Mouse (Mus musculus) forebrain, embryonic 10.5 days (tissue): ENCODE measurements at regions not wholly inside any gene's neighbourhood (a gene's known extent, or its start where the extent isn't known, plus 50 kb on each side); places are given as distances from the start of the nearest gene placed in this dataset.

ENCODE experiments used
- DNase-seq: peaks from one replicate; pipeline ENCODE4 v3.0.0-alpha.2; 2017; ENCODE audit warnings: low spot score; ENCODE audit errors: extremely low spot score
- H3K27ac ChIP-seq: fragments of 300-500 bp; sonication (generic); 2 replicates; pipeline ENCODE4 v1.5.1; 2016; ENCODE audit warnings: mild to moderate bottlenecking
- H3K27me3 ChIP-seq: fragments of 300-500 bp; sonication (generic); 2 replicates; pipeline ENCODE4 v1.6.1; 2016; ENCODE audit warnings: mild to moderate bottlenecking; ENCODE audit not compliant: poor library complexity, severe bottlenecking
- H3K36me3 ChIP-seq: fragments of 300-500 bp; sonication (generic); replicated peaks from 2 replicates; pipeline ENCODE4 v1.6.1; 2016; ENCODE audit warnings: mild to moderate bottlenecking, moderate library complexity
- H3K4me1 ChIP-seq: fragments of 300-500 bp; sonication (generic); 2 replicates; pipeline ENCODE4 v1.6.1; 2016
- H3K4me3 ChIP-seq: fragments of 300-500 bp; sonication (generic); 2 replicates; pipeline ENCODE4 v1.5.1; 2016; ENCODE audit warnings: mild to moderate bottlenecking, moderate library complexity
- H3K9me3 ChIP-seq: fragments of 300-500 bp; sonication (generic); 2 replicates; pipeline ENCODE4 v1.6.1; 2016; ENCODE audit warnings: mild to moderate bottlenecking, moderate library complexity
- WGBS: fragments of 180-500 bp; shearing (Covaris S2); methylation state at CpG from one replicate; pipeline ENCODE4 v1.1.7; 2016; 5-methylcytosine and 5-hydroxymethylcytosine counted together

GRCm38 (mm10) chr9:27453476-27453875 is 56.9 kb downstream of the Spata19 start:
- H3K4me3 ChIP-seq: no peak overlapping the region
- H3K27me3 ChIP-seq: no peaks in the 10 kb centered on the region
- DNase-seq: no peak
- peaks cover 23% of the 10 kb centered on the region for H3K4me1 ChIP-seq
- H3K27ac ChIP-seq: no peak overlapping the region
- no peaks in the 10 kb centered on the region for H3K36me3 ChIP-seq
- WGBS: 89% methylated on average over 2 of the region's 2 CpGs
- no peaks in the 10 kb centered on the region for H3K9me3 ChIP-seq

- 80% methylated on average over 10 of the region's 10 CpGs for WGBS
- H3K4me1 ChIP-seq: peaks cover 26% of the 10 kb centered on the region
- no peak for DNase-seq
- H3K36me3 ChIP-seq: no peaks in the 10 kb centered on the region
- no peak overlapping the region for H3K27ac ChIP-seq
- no peaks in the 10 kb centered on the region for H3K27me3 ChIP-seq
- no peaks in the 10 kb centered on the region for H3K9me3 ChIP-seq
- H3K4me3 ChIP-seq: no peak overlapping the region
Measured at GRCm38 (mm10) chr9:27453924-27454652, 57.5 kb downstream of the Spata19 start.

GRCm38 (mm10) chr9:27458335-27459040 is 61.9 kb downstream of the Spata19 start:
- 60% methylated on average over 3 of the region's 3 CpGs for WGBS
- DNase-seq: no peak
- Histone ChIP-seq H3K27me3 (no peaks in the 10 kb centered on the region), H3K4me3 (no peak overlapping the region), H3K36me3 (no peaks in the 10 kb centered on the region), H3K4me1 (peaks cover 16% of the 10 kb centered on the region), H3K9me3 (no peaks in the 10 kb centered on the region), H3K27ac (no peak overlapping the region)

- no peak for DNase-seq
- Histone ChIP-seq H3K27me3 (no peaks in the 10 kb centered on the region), H3K4me3 (no peak overlapping the region), H3K9me3 (no peaks in the 10 kb centered on the region), H3K27ac (no peak overlapping the region), H3K4me1 (peaks cover 13% of the 10 kb centered on the region), H3K36me3 (no peaks in the 10 kb centered on the region)
- 49% methylated on average over 8 of the region's 8 CpGs for WGBS
Measured at GRCm38 (mm10) chr9:27461029-27461428, 64.4 kb downstream of the Spata19 start.

- Histone ChIP-seq H3K27ac (no peak overlapping the region), H3K4me3 (no peak overlapping the region), H3K4me1 (peaks cover 6% of the 10 kb centered on the region), H3K9me3 (no peaks in the 10 kb centered on the region), H3K36me3 (no peaks in the 10 kb centered on the region), H3K27me3 (no peaks in the 10 kb centered on the region)
- 85% methylated on average over 1 of the region's 1 CpGs for WGBS
- DNase-seq: no peak
Measured at GRCm38 (mm10) chr9:27464006-27464405, 67.4 kb downstream of the Spata19 start.

GRCm38 (mm10) chr9:27475468-27475867 is 78.9 kb downstream of the Spata19 start:
- DNase-seq: no peak
- H3K4me3 ChIP-seq: no peak overlapping the region
- no peaks in the 10 kb centered on the region for H3K36me3 ChIP-seq
- H3K27me3 ChIP-seq: no peaks in the 10 kb centered on the region
- 90% methylated on average over 10 of the region's 10 CpGs for WGBS
- no peaks in the 10 kb centered on the region for H3K9me3 ChIP-seq
- no peaks in the 10 kb centered on the region for H3K4me1 ChIP-seq
- H3K27ac ChIP-seq: no peak overlapping the region

- Histone ChIP-seq H3K36me3 (no peaks in the 10 kb centered on the region), H3K4me1 (no peaks in the 10 kb centered on the region), H3K27ac (no peak overlapping the region), H3K4me3 (no peak overlapping the region), H3K9me3 (no peaks in the 10 kb centered on the region), H3K27me3 (no peaks in the 10 kb centered on the region)
- DNase-seq: no peak
- WGBS: 86% methylated on average over 5 of the region's 5 CpGs
Measured at GRCm38 (mm10) chr9:27476636-27477035, 80.0 kb downstream of the Spata19 start.

- H3K9me3 ChIP-seq: no peaks in the 10 kb centered on the region
- 69% methylated on average over 4 of the region's 4 CpGs for WGBS
Measured at GRCm38 (mm10) chr9:27477079-27477687, 80.6 kb downstream of the Spata19 start.

GRCm38 (mm10) chr9:27478346-27478745 is 81.7 kb downstream of the Spata19 start:
- H3K4me3 ChIP-seq: no peak overlapping the region
- DNase-seq: no peak
- no peaks in the 10 kb centered on the region for H3K4me1 ChIP-seq
- no peaks in the 10 kb centered on the region for H3K36me3 ChIP-seq
- H3K27me3 ChIP-seq: no peaks in the 10 kb centered on the region
- no peak overlapping the region for H3K27ac ChIP-seq
- H3K9me3 ChIP-seq: no peaks in the 10 kb centered on the region
- WGBS: 99% methylated on average over 3 of the region's 3 CpGs

More at GRCm38 (mm10) chr9:27477079-27477687, 80.6 kb downstream of the Spata19 start:
- Histone ChIP-seq H3K27ac (no peak overlapping the region), H3K36me3 (no peaks in the 10 kb centered on the region), H3K4me1 (no peaks in the 10 kb centered on the region), H3K4me3 (no peak overlapping the region), H3K27me3 (no peaks in the 10 kb centered on the region)
- no peak for DNase-seq

- 0 out of 2 replicates have a peak, but pooled peaks cover 2% of the 10 kb centered on the region for H3K9me3 ChIP-seq
- no peak for DNase-seq
- H3K27ac ChIP-seq: no peak overlapping the region
- peaks cover 4% of the 10 kb centered on the region; the same call in 1 of the 2 replicates for H3K4me1 ChIP-seq
- no peak overlapping the region for H3K4me3 ChIP-seq
- no peaks in the 10 kb centered on the region for H3K27me3 ChIP-seq
- WGBS: 74% methylated on average over 6 of the region's 6 CpGs
- no peaks in the 10 kb centered on the region for H3K36me3 ChIP-seq
Measured at GRCm38 (mm10) chr9:27501816-27502215, 105.2 kb downstream of the Spata19 start.

- H3K27me3 ChIP-seq: no peaks in the 10 kb centered on the region
- no peaks in the 10 kb centered on the region for H3K9me3 ChIP-seq
- 91% methylated on average over 5 of the region's 5 CpGs for WGBS
- no peak overlapping the region for H3K4me3 ChIP-seq
- H3K27ac ChIP-seq: no peak overlapping the region
- no peaks in the 10 kb centered on the region for H3K36me3 ChIP-seq
- DNase-seq: no peak
- H3K4me1 ChIP-seq: no peaks in the 10 kb centered on the region
Measured at GRCm38 (mm10) chr9:27509157-27509556, 112.6 kb downstream of the Spata19 start.

- no peak for DNase-seq
- no peak overlapping the region for H3K27ac ChIP-seq
- no peaks in the 10 kb centered on the region for H3K27me3 ChIP-seq
- no peaks in the 10 kb centered on the region for H3K36me3 ChIP-seq
- no peaks in the 10 kb centered on the region for H3K4me1 ChIP-seq
- WGBS: 90% methylated on average over 9 of the region's 9 CpGs
- H3K4me3 ChIP-seq: no peak overlapping the region
- H3K9me3 ChIP-seq: no peaks in the 10 kb centered on the region
Measured at GRCm38 (mm10) chr9:27509711-27510110, 113.1 kb downstream of the Spata19 start.

- Histone ChIP-seq H3K27ac (no peak overlapping the region), H3K36me3 (no peaks in the 10 kb centered on the region), H3K27me3 (no peaks in the 10 kb centered on the region), H3K4me3 (no peak overlapping the region), H3K4me1 (no peaks in the 10 kb centered on the region), H3K9me3 (no peaks in the 10 kb centered on the region)
- DNase-seq: no peak
- 74% methylated on average over 2 of the region's 2 CpGs for WGBS
Measured at GRCm38 (mm10) chr9:27511161-27511560, 114.6 kb downstream of the Spata19 start.
